Mouse (Mus musculus): ENCODE data around the gene Donson. TPM values are rescaled to one million over a fixed set of nuclear protein-coding genes. Genes with fewer than 3 reads are reported as not detected.

The Donson gene
- polyA plus RNA-seq (2012; rRNA removed): 32.1 and 33.5 TPM in 2 replicates

GRCm38 (mm10) chr16:91688619-91689334 lies at the start of gene Donson:
Gene Donson (minus strand): TSS chr16:91688770.
- H3K4me1 ChIP-seq (ENCODE audit: control insufficient read depth, insufficient read depth, low read length): no peaks in the 10 kb centered on the region; the same call in 1 of the 2 replicates
- H3K4me3 ChIP-seq (ENCODE audit: insufficient read depth, low read length): peak within 1 kb of the TSS; percentile 72
- peak; percentile 61; the same call in 1 of the 2 replicates for TF ChIP-seq POLR2A (IDR thresholded peaks at IDR 0.05; ENCODE audit: extremely low read depth, insufficient read depth, low read length)
- no peak for TF ChIP-seq CTCF (IDR thresholded peaks at IDR 0.05; ENCODE audit: extremely low read depth, insufficient read depth, low read length)
- peak within 1 kb of the TSS; percentile 19 for H3K27ac ChIP-seq (ENCODE audit: insufficient read depth, low read length)

- TF ChIP-seq CTCF (IDR thresholded peaks at IDR 0.05; ENCODE audit: extremely low read depth, insufficient read depth, low read length) (no peak), POLR2A (IDR thresholded peaks at IDR 0.05; ENCODE audit: extremely low read depth, insufficient read depth, low read length) (no peak)
- Histone ChIP-seq H3K27ac (ENCODE audit: insufficient read depth, low read length) (no peak overlapping the region), H3K4me1 (ENCODE audit: control insufficient read depth, insufficient read depth, low read length) (peaks cover 5% of the 10 kb centered on the region)
These were observed 47.7 kb upstream of the Donson start for GRCm38 (mm10) chr16:91736046-91736816.

DNA sequence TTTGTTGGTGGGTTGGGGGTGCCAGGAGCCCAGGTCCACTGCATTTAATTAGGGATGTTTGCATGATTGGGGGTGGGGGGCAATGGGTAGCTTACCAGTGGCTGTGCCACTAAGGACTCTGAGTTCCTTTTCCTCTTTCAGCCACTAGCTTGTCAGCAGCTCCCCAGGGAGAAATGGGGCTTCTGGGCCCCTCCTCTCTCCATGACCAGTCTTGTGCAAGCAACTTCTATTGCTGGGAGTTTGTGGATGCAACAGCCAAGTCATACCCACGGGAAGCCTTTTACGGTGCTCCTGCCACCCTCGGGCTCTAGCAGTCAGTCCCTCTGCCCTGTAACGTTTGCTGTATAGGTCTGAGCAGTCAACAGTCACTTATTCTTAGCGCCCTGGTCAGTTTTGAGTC lies 46.2 kb upstream of the Donson start:
- TF ChIP-seq POLR2A (IDR thresholded peaks at IDR 0.05; ENCODE audit: extremely low read depth, insufficient read depth, low read length) (no peak), CTCF (IDR thresholded peaks at IDR 0.05; ENCODE audit: extremely low read depth, insufficient read depth, low read length) (no peak)
- peaks cover 2% of the 10 kb centered on the region; the same call in 1 of the 2 replicates for H3K4me1 ChIP-seq (ENCODE audit: control insufficient read depth, insufficient read depth, low read length)
- H3K4me3 ChIP-seq (ENCODE audit: insufficient read depth, low read length): no peak overlapping the region
- H3K27ac ChIP-seq (ENCODE audit: insufficient read depth, low read length): no peak overlapping the region

More at GRCm38 (mm10) chr16:91736046-91736816, 47.7 kb upstream of the Donson start:
- no peak overlapping the region for H3K4me3 ChIP-seq (ENCODE audit: insufficient read depth, low read length)

- no peak for TF ChIP-seq POLR2A (IDR thresholded peaks at IDR 0.05; ENCODE audit: extremely low read depth, insufficient read depth, low read length)
- TF ChIP-seq CTCF (IDR thresholded peaks at IDR 0.05; ENCODE audit: extremely low read depth, insufficient read depth, low read length): no peak
These were observed 44.2 kb upstream of the Donson start for GRCm38 (mm10) chr16:91732816-91733215.

GRCm38 (mm10) chr16:91730446-91730845 lies 41.9 kb upstream of the Donson start:
- H3K27ac ChIP-seq (ENCODE audit: insufficient read depth, low read length): peak overlapping the region; percentile 10; the same call in 1 of the 2 replicates
- TF ChIP-seq POLR2A (IDR thresholded peaks at IDR 0.05; ENCODE audit: extremely low read depth, insufficient read depth, low read length) (no peak), CTCF (IDR thresholded peaks at IDR 0.05; ENCODE audit: extremely low read depth, insufficient read depth, low read length) (no peak)
- peak overlapping the region; percentile 55 for H3K4me3 ChIP-seq (ENCODE audit: insufficient read depth, low read length)
- H3K4me1 ChIP-seq (ENCODE audit: control insufficient read depth, insufficient read depth, low read length): peaks cover 4% of the 10 kb centered on the region; the same call in 1 of the 2 replicates

More at GRCm38 (mm10) chr16:91732816-91733215, 44.2 kb upstream of the Donson start:
- Histone ChIP-seq H3K4me3 (ENCODE audit: insufficient read depth, low read length) (no peak overlapping the region), H3K4me1 (ENCODE audit: control insufficient read depth, insufficient read depth, low read length) (peaks cover 2% of the 10 kb centered on the region; the same call in 1 of the 2 replicates), H3K27ac (ENCODE audit: insufficient read depth, low read length) (no peak overlapping the region)

DNA sequence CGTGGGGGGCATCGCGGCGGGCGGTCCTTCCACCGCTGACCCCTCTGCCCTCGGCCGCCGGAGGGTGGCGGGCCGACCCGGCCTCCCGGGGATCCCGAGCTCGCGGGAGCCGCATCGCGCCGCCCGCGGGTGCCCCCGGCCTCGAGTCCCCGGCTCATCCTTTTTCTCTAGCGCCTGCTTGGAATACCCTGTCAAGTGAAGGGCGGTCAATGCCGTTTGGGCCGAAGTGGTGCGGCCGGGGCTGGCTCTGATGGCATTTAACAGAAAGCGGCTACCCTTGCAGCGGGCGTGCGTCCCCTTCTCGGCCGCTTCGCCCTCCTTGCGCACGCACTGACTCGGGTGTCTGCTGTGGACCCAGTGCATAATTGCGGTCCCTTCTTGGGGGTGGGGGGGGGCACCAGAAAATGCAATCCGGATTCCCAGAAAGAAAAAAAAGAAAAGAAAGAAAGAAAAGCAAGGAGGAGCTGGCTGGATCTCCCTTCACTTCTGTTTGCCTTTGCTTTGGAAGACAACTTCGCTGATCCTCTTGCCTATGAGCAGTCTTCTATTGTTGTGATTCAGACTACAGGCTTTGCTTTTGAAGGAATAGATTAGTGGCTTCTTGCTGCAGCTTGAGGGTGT lies 41.4 kb upstream of the Donson start:
- Histone ChIP-seq H3K4me1 (ENCODE audit: control insufficient read depth, insufficient read depth, low read length) (peaks cover 4% of the 10 kb centered on the region; the same call in 1 of the 2 replicates), H3K27ac (ENCODE audit: insufficient read depth, low read length) (peak overlapping the region; percentile 10; the same call in 1 of the 2 replicates), H3K4me3 (ENCODE audit: insufficient read depth, low read length) (peak overlapping the region; percentile 55)
- TF ChIP-seq POLR2A (IDR thresholded peaks at IDR 0.05; ENCODE audit: extremely low read depth, insufficient read depth, low read length) (no peak), CTCF (IDR thresholded peaks at IDR 0.05; ENCODE audit: extremely low read depth, insufficient read depth, low read length) (no peak)

DNA sequence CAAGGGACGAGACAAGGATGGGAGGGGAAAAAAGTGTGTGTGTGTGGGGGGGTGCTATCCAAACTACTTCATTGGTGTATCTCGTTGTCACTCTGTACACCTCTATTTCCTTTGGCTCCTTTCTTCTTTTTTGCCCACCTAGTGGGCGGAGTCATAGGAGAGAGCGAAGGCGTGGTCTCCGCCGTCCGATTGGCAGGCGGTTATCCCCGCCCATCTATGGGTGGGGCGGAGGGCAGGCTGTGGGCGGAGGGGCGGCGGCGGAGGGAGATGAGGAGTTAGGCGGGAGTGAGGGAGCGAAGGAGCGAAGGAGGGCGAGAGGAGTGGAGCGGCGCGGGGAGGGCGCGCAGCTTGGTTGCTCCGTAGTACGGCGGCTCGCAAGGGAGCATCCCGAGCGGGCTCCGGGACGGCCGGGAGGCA lies 40.5 kb upstream of the Donson start, which contains the start of gene Itsn1:
Gene Itsn1, plus strand, starts transcription at position 216 of the 417 bp plus-strand sequence.
- peak within 1 kb of the TSS; percentile 55 for H3K4me3 ChIP-seq (ENCODE audit: insufficient read depth, low read length)
- H3K4me1 ChIP-seq (ENCODE audit: control insufficient read depth, insufficient read depth, low read length): peaks cover 2% of the 10 kb centered on the region; the same call in 1 of the 2 replicates
- peak; percentile 89 for TF ChIP-seq POLR2A (IDR thresholded peaks at IDR 0.05; ENCODE audit: extremely low read depth, insufficient read depth, low read length)
- no peak for TF ChIP-seq CTCF (IDR thresholded peaks at IDR 0.05; ENCODE audit: extremely low read depth, insufficient read depth, low read length)
- peak within 1 kb of the TSS; percentile 48 for H3K27ac ChIP-seq (ENCODE audit: insufficient read depth, low read length)

GRCm38 (mm10) chr16:91728123-91729065 lies 39.8 kb upstream of the Donson start, which contains the start of gene Cryzl1:
Gene Cryzl1 (minus strand): TSS chr16:91728975.
- peak within 1 kb of the TSS; percentile 55 for H3K4me3 ChIP-seq (ENCODE audit: insufficient read depth, low read length)
- H3K4me1 ChIP-seq (ENCODE audit: control insufficient read depth, insufficient read depth, low read length): peaks cover 2% of the 10 kb centered on the region; the same call in 1 of the 2 replicates
- TF ChIP-seq POLR2A (IDR thresholded peaks at IDR 0.05; ENCODE audit: extremely low read depth, insufficient read depth, low read length): peak; percentile 83
- no peak for TF ChIP-seq CTCF (IDR thresholded peaks at IDR 0.05; ENCODE audit: extremely low read depth, insufficient read depth, low read length)
- peak within 1 kb of the TSS; percentile 48 for H3K27ac ChIP-seq (ENCODE audit: insufficient read depth, low read length)
